Mouse (Mus musculus) c-Kit-positive CD71-negative TER-119-negative erythroid progenitor cells, embryonic 14.5 days (primary cell): ENCODE results near the gene Arhgap29.

Experiments
- DNase-seq: peaks from one replicate; pipeline ENCODE4 v3.0.0-alpha.2; 2013; ENCODE audit warnings: low read depth

Arhgap29 gene

DNA sequence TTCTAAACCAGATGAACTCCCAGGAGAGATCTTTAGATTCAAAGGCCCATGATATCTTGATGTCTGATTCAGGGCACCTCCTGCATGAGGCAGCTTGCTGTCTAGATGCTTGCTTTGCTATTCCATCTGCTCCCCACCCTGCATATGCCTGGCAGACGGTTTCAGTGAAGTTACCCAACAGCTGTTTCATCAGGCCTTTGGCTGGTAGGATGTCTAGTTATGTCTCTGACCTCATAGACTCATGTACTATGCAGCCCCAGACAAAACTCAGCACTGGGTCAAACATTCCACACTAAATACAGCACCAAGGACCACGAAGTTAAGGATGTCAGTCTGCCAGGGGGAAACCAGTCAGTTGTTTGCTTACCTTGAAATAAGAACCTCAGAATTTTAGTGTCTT lies 6.4 kb upstream of the Arhgap29 start:
- DNase-seq, result no peak

GRCm38 (mm10) chr3:121946765-121947164 lies 5.6 kb upstream of the Arhgap29 start:
- no peak for DNase-seq

DNA sequence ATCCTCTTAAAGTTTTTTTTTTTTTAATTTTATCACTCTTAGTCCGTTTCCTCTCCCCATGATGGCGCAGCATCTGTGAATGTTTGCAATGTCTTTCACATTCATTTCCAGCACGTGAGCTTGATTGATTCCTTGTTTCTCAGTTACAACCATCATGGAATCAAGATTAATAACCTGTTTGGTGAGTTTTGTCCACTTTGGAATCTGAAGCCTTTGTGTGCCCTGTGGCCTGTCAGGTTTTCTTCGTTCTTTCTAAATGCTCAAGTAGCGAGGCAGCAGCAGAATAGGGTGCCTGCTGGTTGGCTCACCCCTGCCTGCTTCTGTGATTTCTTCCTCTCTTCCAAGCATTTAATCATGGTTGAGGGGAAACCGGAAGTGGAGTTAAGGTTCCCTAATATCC lies 2.2 kb upstream of the Arhgap29 start:
- DNase-seq, result no peak

- no peak for DNase-seq
Observed at GRCm38 (mm10) chr3:121951116-121951515, 1.2 kb upstream of the Arhgap29 start.

GRCm38 (mm10) chr3:121953049-121953432 lies 700 bp downstream of the Arhgap29 start:
- DNase-seq, result peak; percentile 63

GRCm38 (mm10) chr3:121953433-121954161 lies 1.3 kb downstream of the Arhgap29 start:
- DNase-seq, result no peak

GRCm38 (mm10) chr3:121954421-121954820 lies 2.1 kb downstream of the Arhgap29 start:
- no peak for DNase-seq

- DNase-seq, result no peak
Observed at GRCm38 (mm10) chr3:121955527-121955926, 3.2 kb downstream of the Arhgap29 start.

- DNase-seq, result no peak
Observed at GRCm38 (mm10) chr3:121956789-121957188, 4.4 kb downstream of the Arhgap29 start.

DNA sequence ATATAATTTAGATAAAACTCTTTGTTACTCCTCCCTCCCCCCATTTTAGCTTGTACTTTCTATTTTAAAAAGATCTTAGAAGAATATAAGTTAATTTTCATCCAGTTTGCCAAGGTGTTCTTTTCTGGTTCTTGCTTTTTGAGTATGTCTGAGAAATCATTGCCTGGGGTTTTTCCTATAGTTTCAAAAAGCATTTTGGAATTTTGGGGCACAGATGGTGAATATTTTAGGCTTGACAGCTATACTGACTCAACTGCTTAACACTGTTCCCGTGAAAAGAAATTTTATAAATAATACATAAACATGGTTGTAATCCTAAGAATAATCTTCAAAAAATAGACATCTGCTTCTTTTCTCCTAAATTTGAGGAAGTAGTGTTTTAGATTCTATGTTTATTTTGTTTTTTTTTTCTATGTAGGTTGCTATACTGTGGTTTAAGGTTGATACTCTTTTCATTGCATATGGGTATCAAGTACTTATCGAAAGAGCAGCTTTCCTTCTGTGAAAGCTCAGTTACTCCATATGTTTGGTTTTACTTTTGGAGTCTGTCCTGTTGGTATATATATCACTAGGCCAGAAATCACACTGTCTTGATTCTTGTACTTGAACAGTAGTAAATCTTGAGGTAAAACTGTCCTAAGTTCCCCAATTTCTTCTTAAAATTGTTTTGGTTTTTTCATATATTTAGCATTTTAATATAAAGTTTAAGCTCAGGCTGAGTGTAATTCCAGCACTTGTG lies 5.4 kb downstream of the Arhgap29 start:
- DNase-seq, result no peak

DNA sequence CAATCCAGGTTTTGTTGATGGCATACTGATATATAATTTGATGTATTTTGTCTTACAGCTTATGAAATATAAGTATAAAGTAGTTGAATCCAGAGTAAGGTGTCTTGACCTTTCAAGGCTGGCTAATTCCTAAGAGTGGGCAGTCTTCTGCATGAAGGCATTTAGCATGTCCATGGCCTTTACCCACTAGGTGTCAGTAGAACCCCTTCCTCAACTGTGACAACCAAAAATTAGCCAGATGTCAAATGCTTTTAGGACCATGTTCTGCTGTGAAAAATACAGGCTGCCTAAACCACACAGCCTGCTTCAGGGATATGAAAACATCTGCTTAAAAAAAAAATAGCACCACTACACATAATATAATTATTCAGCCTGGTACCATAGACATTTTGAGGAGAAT lies 11.8 kb downstream of the Arhgap29 start:
- DNase-seq, result peak; percentile 41

DNA sequence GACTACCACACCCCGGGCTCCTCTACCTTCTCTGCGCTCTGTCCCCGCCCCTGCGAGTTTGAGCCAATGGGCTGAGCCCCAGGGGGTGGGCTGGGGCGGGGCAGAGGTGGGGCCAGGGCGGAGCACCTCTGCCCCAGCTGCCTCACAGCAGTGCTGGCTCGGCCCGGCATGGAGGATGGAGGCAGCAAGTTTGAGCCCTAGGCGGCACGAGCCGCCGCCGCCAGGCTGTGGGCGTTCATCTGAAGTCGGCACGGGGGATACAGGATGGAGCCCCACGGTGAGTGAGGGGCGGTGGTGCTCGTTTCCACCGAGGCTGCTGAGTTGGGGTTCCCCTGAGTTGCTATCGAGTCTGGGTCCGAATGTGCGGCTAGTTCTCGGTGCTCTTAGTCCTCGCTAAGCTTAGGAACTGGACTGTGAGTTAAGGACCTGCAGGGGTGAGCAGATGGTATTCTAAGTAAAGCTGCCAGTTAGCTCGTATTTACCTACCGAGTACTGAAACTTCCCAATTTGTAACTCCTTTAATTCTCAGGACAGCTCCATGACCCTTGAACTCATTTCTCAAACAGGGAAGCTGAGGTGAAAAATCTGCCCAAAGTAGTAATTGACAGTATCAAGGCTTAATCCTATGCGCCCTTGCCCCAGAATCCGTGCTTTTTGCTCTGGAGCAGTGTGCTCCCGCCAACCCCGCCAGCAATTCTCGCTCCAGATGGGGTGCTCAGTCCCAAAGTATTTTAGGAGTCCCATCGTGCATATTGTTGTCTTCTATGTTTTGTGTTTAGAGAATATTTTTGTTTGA lies 15.5 kb downstream of the Arhgap29 start:
- peak; percentile 80 for DNase-seq

GRCm38 (mm10) chr3:121968621-121969020 lies 16.3 kb downstream of the Arhgap29 start:
- no peak for DNase-seq

DNA sequence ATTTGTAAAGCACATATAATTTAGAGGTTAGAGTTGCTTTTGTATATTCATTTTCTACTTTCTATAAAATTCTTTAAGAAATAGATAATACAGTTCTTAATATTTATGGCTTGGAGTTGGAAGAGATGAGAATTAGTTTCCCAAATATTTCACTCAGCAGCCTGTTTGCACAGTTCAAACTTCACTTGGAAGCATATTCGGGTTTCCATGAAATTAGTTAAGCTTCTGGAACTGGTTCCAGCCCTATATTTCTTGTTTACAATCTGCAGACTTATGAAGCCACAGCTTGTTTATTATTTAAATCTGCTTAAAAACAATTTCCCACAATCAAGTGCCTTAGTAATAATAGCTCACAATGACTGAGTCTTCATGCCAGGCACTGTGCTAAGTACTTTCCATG lies 17.1 kb downstream of the Arhgap29 start:
- no peak for DNase-seq

- DNase-seq, result no peak
Observed at GRCm38 (mm10) chr3:121973761-121974160, 21.4 kb downstream of the Arhgap29 start.

DNA sequence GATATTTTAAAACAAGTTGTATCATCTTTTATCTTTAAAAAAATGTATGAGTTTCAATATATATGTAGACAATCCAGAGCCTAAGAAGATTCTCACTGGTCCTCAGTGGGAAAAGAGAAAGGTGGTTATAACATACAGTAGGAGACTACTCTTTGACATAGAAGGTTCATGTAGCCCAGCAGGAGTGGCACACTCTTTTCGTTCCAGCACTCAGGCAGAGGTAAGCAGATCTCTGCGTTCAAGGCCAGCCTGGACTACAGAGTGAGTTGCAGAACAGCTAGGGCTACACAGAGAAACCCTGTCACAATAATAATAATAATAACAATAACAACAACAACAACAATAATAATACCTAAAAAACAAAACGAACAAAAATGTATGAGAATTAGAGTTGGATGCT lies 23.0 kb downstream of the Arhgap29 start:
- DNase-seq, result no peak

- DNase-seq, result no peak
Observed at GRCm38 (mm10) chr3:121981306-121981705, 29.0 kb downstream of the Arhgap29 start.

GRCm38 (mm10) chr3:121982450-121982849 lies 30.1 kb downstream of the Arhgap29 start:
- no peak for DNase-seq

DNA sequence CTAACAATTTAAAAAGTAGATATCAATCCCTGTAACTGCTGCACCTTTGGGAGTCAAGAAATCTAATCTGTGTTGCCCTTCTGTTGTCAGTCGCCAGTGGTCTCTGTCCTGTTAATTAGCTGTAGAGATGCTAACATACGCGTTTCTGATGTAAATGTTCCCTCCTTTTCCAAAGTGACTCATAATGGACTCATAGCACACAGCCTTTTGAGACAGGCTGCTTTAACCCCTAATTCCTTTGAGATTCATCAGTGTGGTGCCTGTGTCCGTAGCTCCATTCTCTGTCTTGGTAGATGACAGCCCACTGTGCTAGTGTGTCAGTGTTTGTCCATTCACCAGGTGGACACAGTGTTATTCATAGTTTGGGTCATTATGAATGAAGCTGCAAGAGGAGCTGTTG lies 42.8 kb downstream of the Arhgap29 start:
- DNase-seq, result no peak

- DNase-seq, result no peak
Observed at GRCm38 (mm10) chr3:121999934-122000333, 47.6 kb downstream of the Arhgap29 start.

GRCm38 (mm10) chr3:122001568-122001967 lies 49.2 kb downstream of the Arhgap29 start:
- no peak for DNase-seq

DNA sequence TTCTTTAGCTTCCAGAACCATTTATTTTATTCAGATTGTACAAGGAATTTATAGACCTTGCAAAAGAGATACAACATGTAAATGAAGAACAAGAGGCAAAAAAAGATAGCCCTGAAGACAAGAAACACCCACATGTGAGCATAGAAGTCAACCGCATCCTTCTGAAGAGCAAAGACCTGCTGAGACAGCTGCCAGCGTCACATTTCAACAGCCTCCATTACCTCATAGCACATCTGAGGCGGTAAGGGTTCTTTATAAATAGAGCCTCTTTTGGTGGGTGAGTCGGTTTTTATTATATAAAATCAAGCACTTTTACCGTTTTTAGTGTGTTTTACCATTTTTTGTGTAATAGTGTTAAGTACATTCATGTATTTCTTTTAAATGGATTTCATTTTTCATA lies 57.5 kb downstream of the Arhgap29 start:
- no peak for DNase-seq

GRCm38 (mm10) chr3:122010292-122010691 lies 58.0 kb downstream of the Arhgap29 start:
- DNase-seq, result no peak
